Mouse (Mus musculus): ENCODE measurements around the gene Lpp.

Gene Lpp

GRCm38 (mm10) chr16:24474781-24475180 is 81.5 kb downstream of the Lpp start:
- DNase-seq, result no peak

DNA sequence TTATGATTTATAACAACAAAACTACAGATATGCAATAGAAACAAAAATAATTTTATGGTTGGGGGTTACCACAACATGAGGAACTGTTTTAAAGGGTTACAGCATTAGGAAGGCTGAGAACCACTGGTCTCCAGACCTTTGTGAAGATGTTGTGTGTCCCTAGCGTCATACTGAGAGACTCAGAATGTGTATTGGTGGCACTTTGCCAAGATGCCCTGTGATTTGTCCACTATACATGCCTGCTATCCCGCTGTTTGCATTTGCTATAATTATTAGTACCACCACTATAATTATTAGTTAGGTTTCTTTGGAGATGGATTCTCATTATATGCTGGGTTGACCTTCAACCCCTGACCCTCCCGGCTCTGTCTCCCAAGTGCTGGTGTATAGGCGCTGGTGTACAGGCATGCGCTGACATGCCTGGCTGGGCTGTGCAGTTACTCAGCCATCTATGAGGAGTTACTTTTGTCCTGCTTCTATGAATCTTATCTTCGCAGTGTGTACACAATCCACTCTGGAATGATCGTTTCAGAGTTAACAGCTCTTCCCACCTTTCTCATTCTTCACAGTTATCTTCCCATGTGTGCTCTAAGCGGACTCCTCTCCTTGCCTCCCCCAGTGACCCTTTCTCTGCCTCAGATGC is 82.1 kb downstream of the Lpp start:
- no peak for DNase-seq

- DNase-seq, result no peak
These were observed 83.6 kb downstream of the Lpp start for GRCm38 (mm10) chr16:24476911-24477401.

- DNase-seq, result no peak
These were observed 84.7 kb downstream of the Lpp start for GRCm38 (mm10) chr16:24478006-24478405.

DNA sequence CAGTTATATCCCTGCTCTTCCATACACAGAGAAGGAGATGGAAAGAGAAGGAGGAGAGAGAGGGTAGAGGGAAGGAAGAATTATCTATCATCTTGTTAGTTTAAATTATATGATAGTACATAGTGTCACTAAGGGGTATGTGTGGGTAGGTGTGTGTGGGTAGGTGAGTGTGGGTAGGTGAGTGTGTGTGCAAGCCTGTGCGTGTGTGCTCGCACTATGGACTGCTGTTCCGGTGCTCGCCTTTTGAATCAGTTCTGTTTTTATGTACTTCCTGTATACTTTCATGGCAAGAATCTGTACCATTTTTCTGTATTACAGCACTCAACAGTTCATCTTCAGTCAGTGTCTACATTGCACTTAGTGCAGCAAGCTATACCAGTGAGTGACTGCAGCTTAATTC is 85.5 kb downstream of the Lpp start:
- DNase-seq, result no peak

DNA sequence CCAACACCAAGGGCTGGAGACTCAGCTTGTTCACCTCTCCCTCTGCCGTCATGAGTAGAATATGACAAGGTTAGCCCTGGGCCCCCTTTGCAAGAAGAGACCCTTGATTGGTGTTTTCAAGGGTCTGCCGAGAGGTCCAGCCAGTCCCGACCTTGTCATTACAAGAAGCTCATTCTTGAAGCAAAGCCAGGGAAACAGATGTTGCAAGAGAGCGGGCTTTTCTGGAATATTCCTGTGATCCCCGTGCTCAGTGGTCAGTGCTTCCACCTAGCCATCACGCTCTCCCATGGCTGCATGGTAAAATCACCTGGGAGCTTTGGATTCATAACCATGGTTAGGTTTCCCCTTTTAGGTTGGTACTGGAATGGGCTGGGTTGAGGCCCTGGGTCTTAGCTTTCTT is 89.3 kb downstream of the Lpp start:
- DNase-seq, result no peak

- no peak for DNase-seq
These were observed 90.3 kb downstream of the Lpp start for GRCm38 (mm10) chr16:24483527-24484101.

DNA sequence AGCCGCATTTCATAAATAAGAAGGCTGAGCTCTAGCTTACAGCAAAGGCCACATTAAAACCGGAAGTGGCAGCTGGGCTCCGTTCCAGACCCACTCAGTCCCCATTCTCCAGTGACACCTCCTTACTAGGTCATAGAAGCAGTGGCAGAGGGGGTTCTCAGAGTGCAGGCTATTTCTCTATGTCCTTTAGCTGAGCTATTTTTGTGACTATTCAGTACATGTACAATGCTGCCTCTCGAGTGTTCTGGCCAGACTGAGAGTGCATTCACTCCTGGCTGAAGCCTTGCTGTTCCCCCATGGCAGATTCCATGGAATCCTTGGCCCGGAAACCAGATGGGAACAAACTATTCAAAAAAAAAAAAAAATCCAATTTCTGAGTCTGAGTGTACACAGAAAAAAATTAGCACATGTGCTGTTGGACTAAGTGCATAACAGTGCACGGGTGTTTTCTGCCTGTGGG is 94.5 kb downstream of the Lpp start:
- peak; percentile 71 for DNase-seq

DNA sequence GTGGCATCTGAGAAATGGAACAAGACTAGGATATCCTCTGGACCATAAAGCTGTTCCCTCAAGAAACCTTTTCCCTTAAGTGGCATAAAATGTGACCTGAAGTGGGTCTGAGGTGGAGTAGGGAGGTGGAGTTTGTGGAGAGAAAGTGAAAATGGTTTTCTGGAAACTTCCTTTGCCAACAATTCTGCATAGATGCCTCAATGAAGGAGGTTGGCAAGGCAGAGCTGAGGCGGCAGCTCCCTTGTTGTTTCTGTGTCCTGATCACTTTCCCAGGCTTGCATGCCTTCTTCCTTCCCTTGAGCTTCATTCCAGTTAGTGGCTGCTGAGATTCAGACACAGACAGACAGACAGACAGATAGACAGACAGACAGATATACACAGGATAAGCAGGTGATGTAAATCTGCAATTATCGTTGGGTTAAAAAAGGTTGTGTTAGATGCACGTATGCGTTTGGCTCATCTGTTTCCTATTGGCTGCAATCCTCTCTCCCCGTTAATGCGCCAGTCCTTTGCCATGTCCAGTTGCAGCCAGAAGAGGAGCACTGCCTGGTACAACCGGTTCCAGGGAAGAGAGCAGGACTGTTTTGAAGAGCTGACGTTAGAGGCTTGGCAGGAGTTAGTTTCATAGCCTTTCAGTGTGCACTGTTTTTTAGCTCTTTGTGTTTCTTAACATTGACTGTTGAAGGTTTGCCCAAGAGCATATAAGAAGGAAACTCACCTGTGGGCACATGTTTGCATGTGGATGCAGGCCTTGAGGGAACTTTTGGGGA is 96.4 kb downstream of the Lpp start:
- DNase-seq, result no peak

DNA sequence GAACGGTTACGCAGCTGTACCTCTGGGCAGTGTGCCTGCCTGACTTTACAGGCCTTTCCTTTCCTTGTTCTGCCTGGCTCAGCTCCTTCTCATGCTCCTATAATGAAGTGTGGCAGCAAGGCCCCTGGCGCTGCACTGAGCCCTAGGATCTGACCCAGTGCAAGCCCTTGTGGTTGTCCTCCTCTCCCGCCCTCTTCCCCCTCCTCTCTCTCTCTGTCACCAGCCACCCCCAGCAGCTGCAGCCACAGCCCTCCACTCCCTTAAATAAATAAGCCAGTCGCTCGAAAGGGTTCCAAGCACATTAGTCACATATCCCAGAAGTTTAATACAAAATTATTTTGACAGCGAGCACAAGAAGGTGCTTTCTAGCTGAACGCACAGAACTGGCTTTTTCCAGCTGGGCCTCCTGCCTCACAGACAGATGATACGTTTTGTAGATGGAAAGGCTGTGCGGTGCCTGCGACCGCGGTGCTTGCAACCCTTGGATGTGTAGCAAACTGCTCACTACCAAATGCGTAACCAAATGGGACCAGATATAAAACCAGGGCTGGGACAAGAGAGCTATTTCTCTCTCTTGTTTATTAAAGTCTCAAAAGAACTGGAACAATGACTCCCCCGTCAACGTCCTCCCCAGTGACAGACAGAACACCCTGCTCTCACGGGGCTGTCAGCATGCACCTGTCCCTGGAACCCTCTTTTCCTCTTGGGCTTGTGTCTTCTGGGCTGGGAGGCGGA is 97.6 kb downstream of the Lpp start:
- peak; percentile 17 for DNase-seq

- no peak for DNase-seq
These were observed 98.1 kb downstream of the Lpp start for GRCm38 (mm10) chr16:24491486-24491758.

DNA sequence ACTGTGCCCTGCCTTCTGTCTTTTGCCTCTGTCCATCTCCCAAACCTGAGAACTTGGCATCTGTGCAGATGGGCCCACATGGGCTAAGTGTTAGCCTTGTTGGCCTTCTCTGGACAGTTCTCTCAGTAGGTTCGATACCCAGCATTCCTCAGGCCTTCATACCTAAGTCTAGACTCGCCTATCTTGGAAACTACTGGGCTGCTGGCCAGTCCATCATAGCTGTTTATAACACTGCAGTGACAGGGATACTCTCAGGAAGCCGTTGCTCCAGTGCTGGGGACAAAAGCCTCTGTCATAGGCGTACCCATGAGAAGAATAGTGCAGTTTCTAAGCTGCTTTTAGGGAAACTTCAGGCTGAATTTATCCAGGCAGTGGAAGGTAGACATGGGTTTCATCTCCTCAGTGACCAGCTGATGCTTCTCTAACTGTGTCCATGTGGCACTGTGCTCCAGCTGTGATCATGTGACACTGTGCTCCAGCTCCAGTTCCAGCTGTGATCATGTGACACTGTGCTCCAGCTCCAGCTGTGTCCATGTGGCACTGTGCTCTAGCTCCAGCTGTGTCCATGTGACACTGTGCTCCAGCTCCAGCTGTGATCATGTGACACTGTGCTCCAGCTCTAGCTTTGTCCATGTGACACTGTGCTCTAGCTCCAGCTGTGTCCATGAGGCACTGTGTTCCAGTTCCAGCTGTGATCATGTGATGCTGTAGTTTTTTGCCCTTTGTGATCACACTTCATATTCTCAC is 99.1 kb downstream of the Lpp start:
- no peak for DNase-seq

GRCm38 (mm10) chr16:24494531-24494930 is 101.2 kb downstream of the Lpp start:
- no peak for DNase-seq

GRCm38 (mm10) chr16:24495461-24495860 is 102.2 kb downstream of the Lpp start:
- no peak for DNase-seq

- DNase-seq, result no peak
These were observed 103.3 kb downstream of the Lpp start for GRCm38 (mm10) chr16:24496635-24497034.

DNA sequence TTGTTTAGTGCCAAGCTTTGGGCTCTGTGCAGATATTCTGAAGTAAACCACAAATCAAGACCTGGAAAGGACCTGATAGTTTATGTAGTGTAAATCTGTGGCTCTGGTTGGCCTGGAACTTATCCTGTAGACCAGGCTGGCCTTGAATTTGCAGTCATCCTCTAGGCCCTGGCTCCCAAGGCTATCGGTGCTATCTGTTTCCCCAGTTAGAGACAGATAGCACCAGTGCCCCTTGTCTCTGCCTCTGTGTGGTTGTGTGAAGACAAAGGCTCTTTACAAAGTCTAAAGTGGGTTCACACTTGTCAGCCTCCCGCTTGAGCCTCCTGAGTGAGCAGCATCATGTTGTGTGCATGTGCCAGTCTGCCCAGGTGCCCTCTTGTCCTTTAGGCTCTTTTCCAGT is 104.1 kb downstream of the Lpp start:
- DNase-seq, result no peak

DNA sequence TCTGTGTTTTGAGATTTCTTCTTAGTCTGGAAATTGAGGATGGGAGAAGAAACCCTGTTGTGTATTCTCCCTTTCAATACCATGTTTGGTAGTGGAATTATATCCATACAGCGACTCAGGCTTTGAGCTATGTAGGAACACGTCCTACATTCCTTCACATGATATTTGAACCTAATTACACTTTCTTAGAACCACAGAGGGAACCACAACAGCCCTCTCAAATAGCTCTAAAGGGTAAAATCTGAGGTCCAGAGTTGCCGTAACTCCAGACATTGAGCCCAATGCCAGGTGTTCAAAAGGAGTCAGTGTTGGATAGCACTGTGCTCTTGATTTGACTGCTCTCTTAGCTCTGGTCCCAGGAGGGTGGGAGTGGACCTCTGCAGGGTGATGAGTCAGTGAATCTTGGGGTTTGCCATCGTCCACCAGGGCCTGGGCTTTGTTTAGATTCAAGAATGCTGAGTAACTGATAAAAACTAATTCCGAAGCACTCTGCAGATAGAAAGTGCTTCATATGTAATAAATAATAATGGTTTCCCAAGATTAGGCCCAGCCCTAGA is 104.9 kb downstream of the Lpp start:
- DNase-seq, result no peak

- DNase-seq, result no peak
These were observed 107.9 kb downstream of the Lpp start for GRCm38 (mm10) chr16:24501197-24501596.

GRCm38 (mm10) chr16:24501628-24502294 is 108.5 kb downstream of the Lpp start:
- DNase-seq, result no peak

- DNase-seq, result no peak
These were observed 109.1 kb downstream of the Lpp start for GRCm38 (mm10) chr16:24502295-24502823.

GRCm38 (mm10) chr16:24504838-24505605 is 111.7 kb downstream of the Lpp start:
- DNase-seq, result no peak

Measured in layer of hippocampus, adult 9-11 months (tissue).